Mouse (Mus musculus): ENCODE measurements around the gene Polr2l.
"Not testable (repeated sequence)": the region's sequence is repeated elsewhere in the genome, so short reads cannot be mapped to it uniquely, and the experiment has no call there.

Gene Polr2l

DNA sequence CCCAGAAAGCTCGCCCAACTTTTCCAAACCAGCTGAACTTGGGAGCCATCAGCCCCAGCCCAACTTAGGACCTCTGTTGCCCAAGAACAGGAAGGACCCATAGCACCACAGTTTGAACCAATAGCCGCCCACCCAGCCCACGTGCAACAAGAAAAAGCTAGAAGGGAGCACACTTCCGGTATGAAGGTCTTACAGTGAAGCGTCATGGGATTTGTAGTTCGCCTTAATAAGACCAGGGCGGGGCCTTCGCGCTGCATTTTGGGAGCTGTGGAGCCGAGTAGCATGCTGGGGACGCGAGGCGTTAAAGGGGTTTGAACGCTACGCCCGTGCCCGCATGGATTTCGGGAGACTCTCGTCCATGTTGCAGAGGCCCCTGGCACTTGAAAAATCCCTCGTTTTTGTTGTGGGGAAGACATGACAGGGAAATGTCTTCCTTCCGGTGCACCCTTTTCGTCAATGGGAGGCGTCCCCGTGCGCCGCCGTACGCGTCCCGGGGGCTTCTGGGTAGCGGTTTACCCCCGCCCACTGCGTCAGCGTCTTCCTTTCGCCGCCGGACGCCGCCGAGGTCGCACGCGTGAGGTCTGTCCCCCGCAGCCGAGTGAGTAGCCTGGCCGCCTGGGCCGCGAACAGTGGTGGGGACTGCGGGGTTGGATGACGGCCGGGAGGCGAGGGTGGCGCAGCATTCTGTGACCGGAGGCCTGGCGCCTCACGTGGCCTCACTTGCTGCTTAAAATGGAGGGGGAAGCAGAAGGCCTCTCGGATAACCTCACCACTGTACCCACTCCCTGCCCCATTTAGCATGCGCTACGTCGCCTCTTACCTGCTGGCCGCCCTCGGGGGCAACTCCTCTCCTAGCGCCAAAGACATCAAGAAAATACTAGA lies 27.6 kb downstream of the Polr2l start, which contains the start of gene Rplp2:
Gene Rplp2, plus strand, starts transcription at position 261 of the 882 bp plus-strand sequence.
- peak; percentile 94 for DNase-seq

DNA sequence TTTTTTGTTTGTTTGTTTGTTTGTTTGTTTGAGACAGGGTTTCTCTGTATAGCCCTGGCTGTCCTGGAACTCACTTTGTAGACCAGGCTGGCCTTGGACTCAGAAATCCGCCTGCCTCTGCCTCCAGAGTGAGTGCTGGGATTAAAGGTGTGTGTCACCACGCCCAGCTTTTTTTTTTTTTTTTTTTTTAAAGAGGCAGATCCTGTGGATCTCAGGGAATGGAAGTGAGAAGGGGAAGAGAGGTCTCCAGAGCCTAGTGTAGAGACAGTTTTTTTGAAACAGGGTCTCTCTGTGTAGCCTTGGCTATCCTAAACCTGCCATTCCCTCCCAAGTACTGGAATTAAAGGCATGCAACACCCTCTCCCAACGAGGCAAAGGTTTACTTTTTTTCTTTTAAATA lies 28.6 kb downstream of the Polr2l start:
- not testable (repeated sequence) for DNase-seq

DNA sequence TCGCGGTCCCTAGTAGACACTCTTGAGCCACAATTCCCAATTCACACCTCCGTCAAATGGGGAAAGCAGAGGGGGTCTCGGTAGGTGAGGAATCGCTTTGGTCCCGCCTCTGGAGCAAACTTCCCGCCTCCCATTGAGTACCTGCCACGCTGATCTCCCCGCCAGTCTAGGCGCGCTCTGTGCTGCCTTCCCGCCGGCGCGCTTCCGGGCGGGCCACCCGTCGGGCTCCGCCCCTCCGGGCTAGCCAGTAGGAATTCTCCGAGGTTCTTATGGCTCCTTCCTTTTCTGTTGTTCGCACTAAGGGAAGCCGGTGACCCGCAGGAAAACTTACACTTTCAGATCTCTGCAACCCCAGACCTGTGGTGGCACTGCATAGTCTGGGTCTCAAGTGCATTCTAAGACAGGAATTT lies 31.1 kb downstream of the Polr2l start, which contains the start of gene Pidd1:
Gene Pidd1, minus strand, starts transcription at position 198 of the 410 bp plus-strand sequence.
- DNase-seq, result peak; percentile 69

DNA sequence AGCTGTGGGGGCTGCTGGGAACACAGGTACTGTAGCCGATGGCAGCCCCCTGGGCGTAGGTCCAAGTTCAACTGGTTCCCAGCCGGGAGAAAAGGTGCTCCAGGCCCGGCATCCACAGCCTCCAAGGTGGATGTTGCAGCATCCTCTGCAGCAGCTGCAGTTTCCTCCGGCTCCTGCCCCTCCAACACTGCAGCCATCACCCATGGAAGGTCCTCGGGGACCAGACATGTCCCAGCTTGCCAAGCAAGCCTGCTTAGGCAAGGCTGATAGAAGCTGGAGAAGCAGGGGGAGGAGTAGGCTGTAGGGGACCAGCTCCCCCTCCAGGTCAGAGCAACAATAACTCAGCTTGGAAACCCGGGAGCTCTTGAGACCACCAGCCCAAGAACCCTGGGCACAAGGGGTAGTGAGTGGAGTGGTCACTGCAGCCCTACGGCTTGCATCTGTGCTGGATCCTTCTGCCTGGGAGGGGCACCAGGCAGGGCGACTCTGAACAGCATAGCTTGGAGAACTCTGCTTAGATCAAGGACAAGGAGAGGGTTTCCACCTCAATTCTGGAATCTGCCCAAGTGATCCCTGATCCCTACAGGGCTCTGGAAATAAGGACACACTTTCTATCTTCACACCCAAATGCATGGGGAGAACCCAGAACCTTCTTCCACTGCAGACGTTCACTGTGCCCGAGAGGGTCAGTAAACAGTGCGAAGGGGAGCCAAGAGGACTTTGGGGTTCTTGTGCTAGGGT lies 31.7 kb downstream of the Polr2l start:
- DNase-seq, result peak; percentile 25

DNA sequence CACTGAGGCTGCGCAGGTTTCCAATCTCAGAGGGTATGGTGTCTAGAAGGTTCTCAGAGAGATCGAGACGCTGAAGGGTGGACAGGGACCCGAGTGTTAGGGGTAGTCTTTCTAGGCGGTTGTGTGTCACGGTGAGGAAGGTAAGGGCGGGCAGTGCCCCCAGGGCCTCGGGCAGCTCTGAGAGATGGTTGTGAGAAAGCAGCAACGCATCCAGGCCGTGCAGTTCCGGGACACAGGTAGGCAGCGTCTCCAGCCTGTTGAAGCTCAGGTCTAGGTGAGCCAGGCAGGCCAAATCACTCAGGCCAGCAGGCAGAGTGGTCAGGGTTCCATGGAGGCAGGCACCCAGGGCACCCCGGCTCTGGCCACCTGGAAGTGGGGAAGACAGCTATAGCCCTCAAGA lies 32.7 kb downstream of the Polr2l start:
- DNase-seq, result no peak

DNA sequence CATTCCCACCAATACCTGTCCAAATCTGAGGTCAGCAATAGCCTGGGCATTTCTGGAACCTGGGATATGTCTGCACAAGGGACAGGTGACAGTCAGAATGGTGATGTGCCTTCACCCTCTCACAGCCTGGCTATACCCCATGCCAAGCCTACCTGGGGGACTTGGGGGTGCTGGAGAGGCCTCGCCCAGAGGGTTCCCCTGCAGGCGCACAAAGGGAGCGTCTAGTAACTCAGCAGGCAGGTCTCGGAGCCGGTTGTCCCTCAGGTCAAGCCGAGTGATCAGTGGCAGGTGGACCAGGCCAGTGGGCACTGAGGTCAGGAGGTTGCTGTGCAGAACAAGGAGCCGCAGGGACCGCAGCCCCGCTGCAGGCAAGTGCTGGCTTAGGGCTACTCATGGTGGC lies 33.5 kb downstream of the Polr2l start:
- DNase-seq, result no peak

DNA sequence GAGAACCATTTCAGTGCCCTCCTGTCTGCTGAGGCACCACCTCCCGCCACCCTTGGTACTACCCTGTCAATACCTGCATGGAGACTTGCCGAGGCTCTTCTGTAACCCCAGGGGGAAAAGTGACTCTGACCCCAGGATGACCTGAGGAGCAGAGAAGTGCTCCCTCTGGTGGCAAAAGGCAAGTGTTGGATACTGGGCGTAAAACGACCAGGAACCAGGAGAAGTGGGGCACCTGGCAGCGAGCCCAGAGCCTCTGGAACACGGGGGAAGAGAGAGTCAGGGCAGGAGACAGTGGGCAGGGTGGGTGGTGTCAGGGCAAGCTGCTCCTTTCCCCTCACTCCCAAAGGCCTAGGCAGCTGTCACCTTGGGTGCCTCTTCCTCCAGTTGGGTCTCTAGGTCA lies 34.3 kb downstream of the Polr2l start:
- DNase-seq, result peak; percentile 54

DNA sequence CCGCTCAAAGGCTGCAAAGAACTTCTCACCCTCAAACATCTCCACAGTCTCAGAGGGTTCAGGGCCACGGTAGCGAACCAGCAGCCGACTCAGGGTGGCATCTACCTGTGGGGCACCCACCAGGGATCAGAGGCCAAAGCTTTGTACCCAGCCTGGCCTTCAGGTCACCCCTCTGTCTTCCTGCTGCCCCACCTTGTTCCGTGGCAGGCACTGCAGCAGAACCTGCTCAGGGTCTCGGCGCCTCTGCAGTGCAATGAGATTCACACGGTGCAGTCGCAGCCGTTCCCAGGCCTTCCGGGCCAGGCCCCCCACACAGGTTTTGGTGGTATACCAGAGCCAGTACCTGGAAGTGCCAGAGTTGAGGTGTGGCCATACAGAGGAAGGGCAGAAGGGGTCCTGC lies 35.1 kb downstream of the Polr2l start:
- DNase-seq, result no peak

DNA sequence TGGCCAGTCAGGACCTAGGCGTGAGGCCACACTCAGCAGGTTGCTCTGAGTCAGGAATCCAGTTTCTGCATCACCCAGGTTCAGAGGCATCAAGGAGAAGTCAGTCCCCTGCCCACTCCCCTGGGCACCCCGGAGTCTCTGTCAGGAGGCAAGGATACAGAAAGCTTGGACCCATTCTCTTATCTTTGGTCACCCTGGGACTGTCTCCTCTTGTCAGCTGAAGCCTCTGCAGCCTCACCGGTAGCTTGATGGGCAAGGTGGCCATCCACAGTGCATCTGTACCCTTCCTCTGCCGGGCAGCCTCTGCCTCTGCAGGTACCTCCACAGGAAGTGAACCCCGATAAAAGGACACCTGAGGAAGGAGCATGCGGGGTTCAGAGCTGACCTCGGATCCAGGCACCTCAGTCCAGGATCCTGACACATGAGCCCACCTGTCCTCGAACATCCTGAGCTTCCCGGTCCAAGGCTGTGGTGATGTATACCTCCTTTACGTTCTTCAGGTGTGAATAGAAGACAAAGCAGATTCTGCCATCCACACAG lies 35.7 kb downstream of the Polr2l start:
- no peak for DNase-seq

DNA sequence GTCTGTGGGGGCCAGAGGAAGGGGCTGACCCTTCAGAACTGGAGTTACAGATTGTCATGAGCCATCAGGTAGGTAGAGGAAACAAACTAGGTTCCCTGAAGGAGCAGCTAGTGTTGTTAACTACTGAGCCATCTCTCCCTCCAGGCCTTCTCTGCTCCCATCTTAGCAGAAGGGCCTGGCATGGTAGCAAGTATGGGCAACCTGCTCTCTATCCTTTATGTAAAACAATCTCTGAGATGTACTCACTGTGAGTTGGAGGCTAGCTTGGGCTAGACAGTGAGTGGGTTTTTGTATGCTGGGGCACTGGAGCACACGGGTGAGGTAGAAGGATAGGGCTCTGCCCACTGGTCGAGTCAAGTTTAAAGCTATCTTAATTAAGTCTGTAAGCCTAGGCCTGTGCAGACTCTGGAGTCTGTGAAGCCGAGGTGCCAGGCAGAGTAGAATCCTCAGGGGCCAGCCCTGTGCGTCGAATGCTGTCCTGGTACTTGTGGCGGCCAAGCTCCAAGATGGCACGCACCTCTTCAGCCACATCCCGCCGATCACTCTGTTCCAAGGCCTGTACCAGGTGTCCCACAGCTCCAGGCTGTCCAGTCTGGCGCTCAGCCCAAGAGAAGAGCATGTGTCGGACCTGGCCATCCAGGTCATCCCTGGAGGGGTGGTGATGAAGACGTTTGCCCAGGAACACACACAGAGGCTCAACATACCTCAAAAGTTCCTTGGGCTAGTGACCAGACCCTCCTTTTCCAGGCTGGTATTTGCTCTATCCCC lies 36.5 kb downstream of the Polr2l start:
- DNase-seq, result no peak

DNA sequence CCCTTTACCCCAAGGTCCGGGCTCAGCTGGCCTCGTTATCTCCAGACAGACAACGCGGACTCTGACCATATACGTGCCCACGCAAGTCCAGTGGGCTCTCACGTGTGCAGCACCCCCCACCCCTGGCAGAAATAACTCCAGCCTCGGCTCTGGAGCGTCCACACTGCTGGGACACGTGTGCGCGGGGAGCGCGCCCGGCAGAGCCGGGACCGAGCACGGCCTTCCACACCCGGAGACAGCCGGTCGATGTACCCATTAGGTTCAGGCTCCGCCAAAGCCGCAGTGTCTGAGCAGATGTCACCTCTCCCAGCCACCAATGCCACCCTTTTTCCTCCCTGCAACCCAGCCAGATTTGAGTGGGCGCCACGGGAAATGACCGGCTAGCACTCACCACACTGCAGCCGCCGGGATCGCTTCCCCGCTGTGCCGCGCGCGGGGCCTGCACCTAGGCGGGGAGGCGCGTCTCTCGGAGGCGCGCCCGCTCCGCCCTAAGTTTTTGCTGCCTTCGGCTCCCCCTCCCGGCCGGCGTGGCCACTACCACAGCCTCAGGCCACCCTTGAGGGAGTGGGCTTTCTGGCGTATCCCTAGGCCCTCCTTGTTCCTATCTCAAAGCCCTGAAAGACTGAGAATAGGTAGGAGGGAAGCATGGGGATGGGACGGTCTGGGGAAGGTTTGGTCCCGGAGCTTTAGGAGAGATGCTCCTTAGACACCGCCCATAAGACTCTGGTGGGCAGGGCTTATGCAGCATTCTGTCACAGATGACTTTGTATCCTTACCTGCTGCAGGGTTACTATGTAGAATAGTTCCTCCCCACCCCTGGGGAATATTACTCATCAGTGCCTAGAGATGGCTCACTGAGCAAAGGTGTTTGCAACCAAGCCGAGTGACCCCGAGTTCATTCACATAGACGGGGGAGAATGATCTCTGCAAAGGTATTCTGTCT lies 37.5 kb downstream of the Polr2l start, which contains the start of gene Slc25a22:
Gene Slc25a22, minus strand, starts transcription at position 715 of the 943 bp plus-strand sequence.
- DNase-seq, result peak; percentile 68

DNA sequence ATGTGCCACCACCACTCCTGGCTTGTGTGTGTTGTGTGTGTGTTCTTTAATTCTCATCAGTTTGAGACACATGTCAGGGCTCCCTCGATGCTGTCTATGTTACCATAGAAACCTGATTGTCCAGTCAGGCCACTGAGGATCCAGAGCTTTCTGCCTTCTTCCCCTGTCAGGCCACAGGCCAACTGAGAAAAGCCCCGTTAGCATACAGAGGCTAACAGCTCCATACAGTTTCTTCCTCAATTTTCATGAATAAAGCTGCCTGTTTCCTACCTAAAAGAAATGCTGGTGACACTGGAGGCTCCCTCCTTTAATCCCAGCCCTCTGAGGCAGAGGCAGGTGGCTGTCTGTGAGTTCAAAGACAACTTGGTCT lies 38.4 kb downstream of the Polr2l start:
- DNase-seq, result no peak

DNA sequence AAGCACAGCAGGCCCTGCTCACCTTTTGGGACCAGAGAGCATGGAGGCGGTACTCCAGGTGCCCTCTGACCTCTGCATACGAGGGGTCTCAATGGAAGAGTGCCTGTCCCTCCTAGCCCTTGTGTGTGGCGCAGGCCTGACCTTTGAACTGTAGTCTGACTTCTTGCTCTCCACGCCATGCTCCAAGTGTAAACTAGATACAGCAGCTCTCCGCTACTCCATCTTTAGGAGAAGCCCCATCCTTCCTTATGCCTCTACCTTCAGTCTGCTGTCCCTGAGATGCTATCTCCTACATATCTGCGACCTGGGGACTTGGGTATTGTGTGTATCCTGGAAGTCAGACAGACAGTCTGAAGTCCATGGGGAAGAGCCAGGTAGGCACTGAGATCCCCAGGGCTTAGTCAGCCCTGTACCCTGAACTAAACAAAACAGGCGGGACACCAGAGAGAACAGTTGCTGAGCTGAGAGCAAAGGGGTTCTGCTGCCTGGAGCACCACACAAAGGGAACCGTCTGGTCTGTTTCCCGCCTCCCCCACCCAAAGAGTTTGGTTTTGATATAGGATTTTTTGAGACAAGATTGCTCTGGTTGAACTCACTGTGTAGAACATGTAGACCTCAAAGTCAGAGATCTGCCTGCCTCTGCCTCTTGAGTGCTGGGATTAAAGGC lies 38.9 kb downstream of the Polr2l start:
- DNase-seq, result no peak

DNA sequence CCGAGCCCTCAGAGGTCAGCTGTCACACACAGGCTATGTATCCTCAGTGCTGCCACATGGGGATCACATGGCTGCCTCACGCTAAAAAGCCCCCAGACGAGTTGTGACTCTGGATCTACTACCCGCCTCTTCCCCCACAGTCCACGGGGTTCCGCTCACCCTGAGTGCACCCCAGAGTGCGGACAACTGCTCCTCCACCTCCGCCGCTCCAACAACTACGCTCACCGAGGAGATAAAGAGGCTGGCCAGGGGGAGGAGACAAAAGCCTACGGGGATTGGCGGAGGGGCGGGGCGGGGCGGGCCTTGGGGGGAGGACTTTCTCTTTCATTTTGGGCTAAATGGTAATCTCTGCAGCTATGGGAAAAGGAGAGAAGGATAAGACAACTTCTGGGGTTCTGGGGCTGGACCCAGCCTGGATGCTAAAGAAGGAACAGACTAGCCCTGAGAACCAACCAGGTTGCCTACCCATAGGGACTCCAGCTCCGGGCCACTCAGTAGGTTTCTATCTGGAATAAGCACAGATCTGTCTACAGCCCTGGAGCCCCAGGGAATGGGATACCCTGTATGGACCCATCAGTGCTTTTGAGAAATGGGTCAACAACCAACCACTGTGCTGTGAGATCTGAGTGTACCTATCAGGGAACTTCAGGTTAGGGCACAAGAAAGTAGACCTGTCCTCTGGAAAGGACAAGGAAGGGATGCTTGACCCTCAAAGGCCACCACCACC lies 39.6 kb downstream of the Polr2l start:
- DNase-seq, result no peak

DNA sequence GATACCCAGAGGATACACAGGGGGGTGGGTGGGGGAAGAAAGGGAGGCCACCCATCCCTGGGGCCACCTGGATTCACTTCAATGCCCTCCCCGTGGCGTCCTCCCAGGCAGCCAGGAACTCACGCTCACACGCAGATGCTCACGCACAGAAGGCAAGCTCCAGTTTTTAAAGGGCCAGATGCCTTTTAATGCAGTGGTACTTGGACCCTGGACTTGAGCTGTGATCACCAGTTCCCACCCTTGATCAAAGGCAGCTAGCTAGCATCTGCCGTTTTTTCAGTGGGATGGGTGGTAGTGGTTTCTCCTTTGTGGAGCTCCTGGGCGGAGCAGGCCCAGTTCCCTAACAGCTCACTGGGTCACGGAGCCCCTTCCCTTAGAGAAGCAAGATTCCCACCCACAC lies 40.5 kb downstream of the Polr2l start:
- peak; percentile 54 for DNase-seq

DNA sequence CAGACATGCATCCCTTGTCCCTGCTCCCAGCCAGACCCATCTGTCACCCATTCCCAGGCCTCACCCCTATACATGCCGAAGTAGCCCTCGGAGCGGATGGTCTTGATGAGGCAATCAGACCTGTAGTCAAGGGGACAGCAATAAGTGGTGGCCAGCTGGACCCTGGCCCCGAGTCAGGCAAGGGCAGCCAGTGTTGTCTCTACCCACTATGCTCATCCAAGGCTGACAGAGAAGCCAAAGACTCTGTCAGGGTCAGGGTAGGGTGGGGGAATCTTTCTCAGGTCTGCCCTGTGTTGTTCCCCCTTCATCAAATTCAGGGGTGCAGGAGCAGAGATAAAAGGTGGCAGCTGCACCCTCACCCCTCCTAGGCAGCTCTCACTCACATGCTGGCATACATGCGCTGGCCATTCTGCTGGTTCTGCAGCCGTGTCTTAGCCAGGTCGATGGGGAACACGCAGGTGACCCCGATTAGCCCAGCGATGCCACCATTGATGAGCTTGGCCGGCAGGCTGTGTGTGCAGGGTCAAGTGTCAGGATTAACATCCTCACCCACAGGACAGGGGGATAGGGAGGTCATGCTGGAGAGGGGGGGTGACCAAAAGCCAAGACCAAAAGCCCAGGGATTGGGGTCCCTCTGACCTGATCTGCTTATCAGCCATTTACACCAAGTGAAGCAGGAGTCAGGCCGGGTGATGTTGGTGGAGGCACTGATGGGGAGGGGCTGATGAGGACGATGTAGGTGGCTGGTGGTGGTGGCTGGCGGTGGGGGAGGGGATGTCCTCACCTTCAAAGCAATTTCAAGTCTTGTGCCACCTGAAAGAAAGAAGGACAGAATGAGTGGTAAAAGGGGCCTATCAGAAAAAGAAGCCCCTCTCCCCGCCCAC lies 41.2 kb downstream of the Polr2l start:
- DNase-seq, result no peak

DNA sequence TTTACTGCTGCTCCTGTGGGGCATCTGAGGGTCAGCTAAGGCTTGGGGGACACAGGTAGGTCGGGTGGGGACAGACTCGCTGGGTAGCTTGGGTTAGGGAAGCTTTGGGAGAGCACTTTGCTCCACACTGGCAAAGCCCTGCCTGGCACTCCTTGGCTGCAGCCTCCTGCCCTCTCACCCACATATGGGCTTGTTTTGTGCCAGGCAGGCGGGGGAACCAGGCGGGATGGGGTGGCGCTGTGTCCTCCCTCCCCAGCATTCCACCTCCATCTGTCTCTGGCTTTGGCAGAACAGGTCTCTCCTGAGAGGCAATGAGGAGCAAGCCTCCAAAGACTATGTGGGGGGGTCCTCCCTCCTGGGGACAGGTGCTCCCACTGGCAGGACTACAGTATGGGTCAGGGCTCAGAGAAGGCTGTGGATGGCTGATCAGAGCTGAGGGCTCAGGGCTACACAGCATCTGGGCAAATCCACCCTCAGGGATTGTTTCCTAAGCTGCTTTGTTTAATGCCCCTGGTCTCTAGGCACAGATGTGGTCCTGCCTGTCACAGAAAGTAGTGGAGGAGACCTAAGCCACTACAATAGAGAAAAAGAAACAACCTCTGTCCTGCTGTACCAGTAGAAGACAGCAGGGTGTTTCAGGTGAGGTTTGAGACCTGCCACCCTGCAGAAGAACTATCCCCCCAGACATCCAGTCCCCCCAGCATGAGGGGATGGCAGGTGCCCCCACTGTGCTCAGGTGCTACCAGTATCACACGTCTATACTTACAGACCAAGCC lies 42.0 kb downstream of the Polr2l start:
- peak; percentile 82 for DNase-seq

DNA sequence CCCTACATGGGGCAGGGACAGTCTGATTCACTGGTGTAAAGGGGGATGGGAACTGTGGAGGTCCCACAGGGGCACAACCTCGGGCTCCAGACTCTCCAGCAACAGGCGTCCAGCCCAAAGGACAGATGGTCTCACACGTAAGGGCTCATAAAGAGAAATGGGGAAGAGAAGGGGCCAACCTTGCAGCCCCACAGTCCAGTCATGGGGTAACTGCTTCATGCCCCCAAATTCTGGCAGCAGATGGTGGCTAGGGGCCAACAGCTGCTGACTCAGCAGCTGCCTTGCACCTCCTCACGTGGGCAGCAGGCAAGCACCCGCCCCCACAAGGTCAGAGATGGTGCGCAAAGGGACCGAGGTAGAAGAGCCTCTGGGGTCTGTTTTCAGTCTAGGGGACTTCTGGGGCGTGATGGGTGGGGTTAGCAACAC lies 42.7 kb downstream of the Polr2l start:
- peak; percentile 59 for DNase-seq
